Mouse (Mus musculus): Measurements from ENCODE around the gene Olfr116.

Olfr116 gene

GRCm38 (mm10) chr17:37627009-37627408 lies at the start of gene Olfr116, which contains the start of gene Olfr115:
Gene Olfr116, minus strand, starts transcription at chr17:37627199.
Gene Olfr115, minus strand, starts transcription at chr17:37627109.
- DNase-seq (ENCODE audit: low spot score in 2 of 2) = no peak

GRCm38 (mm10) chr17:37666688-37667087 lies 39.7 kb upstream of the Olfr116 start, which contains the start of gene Olfr118:
Gene Olfr118, plus strand, starts transcription at chr17:37666988.
- no peak for DNase-seq (ENCODE audit: low spot score in 2 of 2)

- no peak for DNase-seq (ENCODE audit: low spot score in 2 of 2)
These were observed 36.7 kb upstream of the Olfr116 start, which contains the start of gene Olfr117 for GRCm38 (mm10) chr17:37663682-37664081. Gene Olfr117, minus strand, starts transcription at chr17:37663782.

GRCm38 (mm10) chr17:37592643-37593042 lies 34.4 kb downstream of the Olfr116 start, which contains the start of gene Olfr114:
Gene Olfr114, minus strand, starts transcription at chr17:37592743.
- no peak for DNase-seq (ENCODE audit: low spot score in 2 of 2)

- no peak for DNase-seq (ENCODE audit: low spot score in 2 of 2)
These were observed 49.4 kb downstream of the Olfr116 start, which contains the start of gene Olfr113 for GRCm38 (mm10) chr17:37577563-37577962. Gene Olfr113, minus strand, starts transcription at chr17:37577663.

Data from right cerebral cortex, postnatal 36 days (tissue).